Mouse (Mus musculus) ES-Bruce4 (cell line): ENCODE measurements at regions not wholly inside any gene's neighbourhood (a gene's known extent, or its start where the extent isn't known, plus 50 kb on each side); places are given as distances from the start of the nearest gene placed in this dataset.

Experiments used
- H3K27ac ChIP-seq: 2 replicates; pipeline ENCODE4 v1.5.1; 2012; ENCODE audit warnings: low read length, inconsistent platforms; ENCODE audit not compliant: insufficient read depth
- H3K27me3 ChIP-seq: 2 replicates; pipeline ENCODE4 v1.6.1; 2012; ENCODE audit warnings: mild to moderate bottlenecking, low read length, inconsistent platforms; ENCODE audit not compliant: control insufficient read depth, poor library complexity, insufficient read depth, severe bottlenecking
- H3K36me3 ChIP-seq: 2 replicates; pipeline ENCODE4 v1.6.1; 2012; ENCODE audit warnings: inconsistent platforms, mild to moderate bottlenecking, low read length, moderate library complexity; ENCODE audit not compliant: control insufficient read depth, poor library complexity, insufficient read depth, severe bottlenecking
- H3K4me1 ChIP-seq: one replicate; pipeline ENCODE4 v1.8.1; 2011; ENCODE audit warnings: low read length; ENCODE audit not compliant: control insufficient read depth, insufficient read depth
- H3K4me3 ChIP-seq: 2 replicates; pipeline ENCODE4 v1.5.1; 2011; ENCODE audit warnings: low read depth, mild to moderate bottlenecking, low read length
- H3K9ac ChIP-seq: 2 replicates; pipeline ENCODE4 v1.6.1; 2012; ENCODE audit warnings: low read depth, mild to moderate bottlenecking, inconsistent platforms; ENCODE audit not compliant: poor library complexity, severe bottlenecking
- H3K9me3 ChIP-seq: replicated peaks from 2 replicates; pipeline ENCODE4 v1.6.1; 2012; ENCODE audit warnings: mild to moderate bottlenecking, low read length, inconsistent platforms; ENCODE audit not compliant: control insufficient read depth, poor library complexity, insufficient read depth, severe bottlenecking
- CTCF ChIP-seq: IDR thresholded peaks from one replicate; pipeline ENCODE4 v1.8.1; 2011; ENCODE audit warnings: low read depth, low read length
- EP300 ChIP-seq: IDR thresholded peaks from 2 replicates; pipeline ENCODE4 v1.6.1; 2011; ENCODE audit warnings: low read depth, low read length; ENCODE audit not compliant: insufficient read depth
- POLR2A ChIP-seq: IDR thresholded peaks from one replicate; pipeline ENCODE4 v1.8.1; 2011; ENCODE audit warnings: low read length; ENCODE audit not compliant: insufficient read depth

GRCm38 (mm10) chr2:50496057-50496433 is 199.4 kb upstream of the Mmadhc start:
- Histone ChIP-seq H3K9ac (no peak overlapping the region), H3K4me3 (no peak overlapping the region), H3K27ac (no peak overlapping the region), H3K9me3 (no peaks in the 10 kb centered on the region), H3K27me3 (no peaks in the 10 kb centered on the region), H3K4me1 (no peaks in the 10 kb centered on the region), H3K36me3 (no peaks in the 10 kb centered on the region)
- TF ChIP-seq CTCF, result no peak
- no peak for TF ChIP-seq POLR2A
- no peak for TF ChIP-seq EP300

DNA sequence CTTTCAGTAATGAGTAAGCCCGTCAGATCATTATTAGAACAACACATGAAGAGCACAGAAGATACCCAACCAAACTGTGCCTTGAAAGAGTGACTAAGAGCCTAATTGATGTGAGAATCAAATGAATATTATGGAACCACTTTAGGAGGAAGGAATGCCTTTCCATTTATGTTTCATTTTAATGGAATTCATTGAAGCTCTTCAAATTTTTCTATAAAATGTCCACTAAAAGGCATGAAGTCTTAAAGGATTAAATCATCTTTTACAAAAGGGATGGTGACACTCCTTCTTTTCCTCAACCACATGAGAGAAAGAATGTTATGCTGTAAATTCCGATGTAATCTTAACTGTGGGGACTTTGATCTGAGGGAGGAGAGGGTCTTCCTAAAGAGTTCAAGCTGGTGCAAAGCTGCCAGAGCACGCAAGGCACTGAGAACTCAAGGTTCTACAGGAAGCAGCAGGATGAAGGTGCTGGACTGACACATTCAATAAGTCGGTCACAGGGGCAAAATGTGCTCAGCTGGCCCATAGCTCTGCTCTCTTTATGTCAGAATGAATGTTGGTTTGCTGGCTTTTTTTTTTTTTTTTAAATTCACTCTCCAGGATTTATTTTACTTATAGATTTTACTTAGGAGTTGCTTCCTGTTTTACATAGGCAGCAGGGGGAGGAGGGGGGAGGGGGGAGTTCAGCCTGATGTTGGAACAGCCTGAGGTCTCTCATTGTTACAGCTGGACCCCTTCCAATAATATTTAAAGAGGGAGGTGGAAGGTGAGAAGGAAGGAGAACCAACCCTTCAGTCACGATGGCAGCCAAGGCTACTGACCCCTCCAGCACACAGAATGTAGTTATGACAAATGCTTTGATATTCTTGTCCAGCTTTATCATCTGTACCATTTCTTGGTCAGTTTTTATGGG is 198.8 kb upstream of the Mmadhc start:
- TF ChIP-seq CTCF (no peak), EP300 (no peak), POLR2A (no peak)
- Histone ChIP-seq H3K9ac (no peak overlapping the region), H3K36me3 (no peaks in the 10 kb centered on the region), H3K27ac (no peak overlapping the region), H3K4me3 (no peak overlapping the region), H3K4me1 (no peaks in the 10 kb centered on the region), H3K9me3 (no peaks in the 10 kb centered on the region), H3K27me3 (no peaks in the 10 kb centered on the region)

- H3K27me3 ChIP-seq, result no peaks in the 10 kb centered on the region
- H3K4me3 ChIP-seq, result no peak overlapping the region
- no peak overlapping the region for H3K27ac ChIP-seq
- H3K9ac ChIP-seq, result no peak overlapping the region
- H3K9me3 ChIP-seq, result no peaks in the 10 kb centered on the region
- H3K36me3 ChIP-seq, result no peaks in the 10 kb centered on the region
- no peaks in the 10 kb centered on the region for H3K4me1 ChIP-seq
- no peak for TF ChIP-seq CTCF
Observed at GRCm38 (mm10) chr2:50493597-50494335, 197.2 kb upstream of the Mmadhc start.

DNA sequence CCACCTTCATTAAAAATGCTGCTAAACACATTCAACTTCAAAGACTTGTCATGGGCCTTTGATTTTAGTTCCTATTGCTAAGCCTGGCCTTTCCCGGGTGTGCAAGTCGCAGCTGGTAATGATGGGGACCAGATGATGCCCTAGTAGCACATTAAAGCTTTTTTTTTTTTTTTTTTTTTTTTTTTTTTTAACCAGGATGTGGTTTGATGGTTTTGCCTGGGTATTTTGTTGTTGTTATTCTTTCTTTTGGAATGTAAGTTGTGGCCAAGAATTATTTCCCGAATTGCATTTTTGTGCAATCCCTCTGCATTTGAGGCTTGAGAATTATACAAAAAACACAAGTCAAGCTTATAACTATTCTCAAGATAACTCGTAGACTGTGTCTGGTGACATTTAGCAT is 167.2 kb upstream of the Mmadhc start:
- Histone ChIP-seq H3K27me3 (no peaks in the 10 kb centered on the region), H3K4me3 (no peak overlapping the region)
- TF ChIP-seq POLR2A (no peak), CTCF (no peak), EP300 (no peak)

DNA sequence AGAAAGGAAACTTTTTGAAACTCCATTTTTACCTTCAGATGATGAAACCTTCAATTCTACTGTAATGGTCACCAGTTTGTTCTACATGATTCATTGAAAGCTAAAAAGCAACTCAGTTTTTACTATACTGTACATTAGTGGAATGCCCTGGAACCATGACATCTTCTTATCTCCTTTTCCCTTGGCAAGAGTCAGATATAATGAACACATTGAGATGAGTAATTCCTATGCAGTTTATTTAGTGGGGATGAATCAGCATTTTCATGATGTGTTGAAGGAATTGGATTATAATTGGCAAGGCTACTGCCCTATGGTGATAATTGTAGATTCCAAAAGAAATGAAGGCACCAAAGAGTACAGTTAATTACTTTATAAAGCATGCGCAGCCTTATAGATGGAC is 165.8 kb upstream of the Mmadhc start:
- H3K4me1 ChIP-seq, result no peaks in the 10 kb centered on the region
- H3K9me3 ChIP-seq, result no peaks in the 10 kb centered on the region
- TF ChIP-seq POLR2A, result no peak
- no peak for TF ChIP-seq CTCF
- no peak for TF ChIP-seq EP300
- no peak overlapping the region for H3K4me3 ChIP-seq
- H3K9ac ChIP-seq, result no peak overlapping the region
- H3K27ac ChIP-seq, result no peak overlapping the region
- H3K36me3 ChIP-seq, result no peaks in the 10 kb centered on the region
- no peaks in the 10 kb centered on the region for H3K27me3 ChIP-seq

More for the DNA sequence above, 167.2 kb upstream of the Mmadhc start:
- Histone ChIP-seq H3K4me1 (no peaks in the 10 kb centered on the region), H3K27ac (no peak overlapping the region), H3K9ac (no peak overlapping the region), H3K36me3 (no peaks in the 10 kb centered on the region), H3K9me3 (no peaks in the 10 kb centered on the region)

GRCm38 (mm10) chr2:50456654-50457053 is 160.1 kb upstream of the Mmadhc start:
- Histone ChIP-seq H3K27ac (no peak overlapping the region), H3K36me3 (no peaks in the 10 kb centered on the region)
- TF ChIP-seq POLR2A (no peak), EP300 (no peak), CTCF (no peak)

More at GRCm38 (mm10) chr2:50456654-50457053, 160.1 kb upstream of the Mmadhc start:
- H3K4me1 ChIP-seq, result no peaks in the 10 kb centered on the region
- no peaks in the 10 kb centered on the region for H3K27me3 ChIP-seq
- no peaks in the 10 kb centered on the region for H3K9me3 ChIP-seq
- no peak overlapping the region for H3K9ac ChIP-seq
- H3K4me3 ChIP-seq, result no peak overlapping the region
